Mouse (Mus musculus): ENCODE data around the gene Elp5.
A peak's percentile ranks its signal among the peaks of the same experiment; 100 is the strongest.

Gene Elp5

DNA sequence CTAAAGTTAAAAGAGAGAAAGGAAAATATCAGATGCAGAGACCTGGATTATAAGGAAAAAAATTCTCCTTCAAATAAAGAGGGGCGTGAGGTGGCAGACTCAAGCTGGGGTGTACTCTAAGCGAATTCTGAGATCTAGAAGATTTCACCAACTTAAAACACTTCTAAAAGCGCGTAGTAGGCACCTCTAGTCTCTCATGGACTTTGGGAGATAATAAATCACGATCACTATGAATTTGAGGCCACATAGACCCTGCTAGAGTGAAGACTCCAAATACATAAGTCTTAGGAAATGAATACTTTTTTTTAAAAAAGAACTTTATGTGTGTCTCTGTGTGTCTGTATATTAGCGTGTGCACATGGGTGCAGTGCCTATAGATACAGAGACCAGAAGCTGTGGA lies 33.4 kb upstream of the Elp5 start:
- DNase-seq (ENCODE audit: low spot score in 2 of 2), result no peak

GRCm38 (mm10) chr11:70014880-70015558 lies 32.7 kb upstream of the Elp5 start, which contains the start of gene Acadvl:
Gene Acadvl (minus strand): TSS chr11:70015411.
- DNase-seq (ENCODE audit: low spot score in 2 of 2), result peak; percentile 79 to 92

DNA sequence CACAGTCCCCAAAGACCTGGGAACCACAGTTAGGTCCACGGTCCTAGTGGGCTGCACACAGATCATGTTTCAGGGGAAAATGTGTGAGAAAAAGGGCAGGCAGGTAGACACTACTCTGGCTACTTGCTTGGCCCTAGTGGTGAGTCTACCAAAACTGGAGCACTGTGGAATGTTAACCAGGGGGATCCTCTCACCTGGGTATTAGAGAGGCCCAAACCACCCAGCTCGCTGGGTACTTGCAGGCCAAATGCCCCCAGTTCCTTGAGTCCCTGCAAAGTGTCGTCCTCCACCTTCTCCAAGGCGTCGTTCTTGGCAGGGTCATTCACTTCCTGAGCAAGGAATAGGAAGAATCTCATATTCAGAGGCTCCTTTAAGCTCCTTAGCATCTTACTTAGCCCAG lies 31.7 kb upstream of the Elp5 start:
- DNase-seq (ENCODE audit: low spot score in 2 of 2), result no peak

DNA sequence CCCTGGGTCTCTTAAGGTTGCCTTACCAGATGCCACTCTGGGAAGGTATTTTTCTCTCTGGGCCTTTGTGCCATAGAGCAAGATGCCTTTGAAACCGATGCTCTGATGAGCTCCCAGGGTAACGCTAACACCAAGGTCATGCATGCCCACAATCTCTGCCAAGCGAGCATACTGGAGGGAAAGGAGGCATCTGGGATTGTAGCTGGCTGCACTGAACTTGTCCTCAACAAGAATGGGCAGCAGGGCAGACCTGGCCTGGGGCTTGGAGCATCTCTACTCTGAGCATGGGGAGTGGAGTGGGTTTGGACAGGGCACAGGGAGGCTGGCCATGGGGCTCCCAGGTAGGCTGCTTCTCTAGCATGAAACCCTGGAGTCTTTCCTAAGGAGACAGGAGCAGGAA lies 31.1 kb upstream of the Elp5 start:
- DNase-seq (ENCODE audit: low spot score in 2 of 2), result no peak

DNA sequence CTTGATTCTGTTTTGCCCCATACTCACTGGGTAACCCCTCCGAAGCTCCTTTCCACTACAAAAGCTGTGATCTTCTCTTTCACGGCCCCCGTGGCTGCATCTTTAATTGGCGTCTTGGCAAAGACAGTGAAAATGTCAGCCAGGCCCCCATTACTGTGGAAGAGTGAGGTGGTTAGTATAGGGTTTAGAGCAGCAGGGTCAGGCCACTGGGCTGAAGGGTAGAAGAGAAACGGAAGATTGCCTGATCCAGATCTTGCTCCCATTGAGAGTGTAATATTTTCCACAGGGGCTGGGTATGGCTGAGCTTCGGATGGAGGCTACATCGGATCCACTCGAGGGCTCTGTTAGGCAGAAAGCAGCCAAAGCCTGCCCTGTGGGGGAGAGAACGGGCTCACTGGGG lies 30.6 kb upstream of the Elp5 start:
- DNase-seq (ENCODE audit: low spot score in 2 of 2), result no peak

DNA sequence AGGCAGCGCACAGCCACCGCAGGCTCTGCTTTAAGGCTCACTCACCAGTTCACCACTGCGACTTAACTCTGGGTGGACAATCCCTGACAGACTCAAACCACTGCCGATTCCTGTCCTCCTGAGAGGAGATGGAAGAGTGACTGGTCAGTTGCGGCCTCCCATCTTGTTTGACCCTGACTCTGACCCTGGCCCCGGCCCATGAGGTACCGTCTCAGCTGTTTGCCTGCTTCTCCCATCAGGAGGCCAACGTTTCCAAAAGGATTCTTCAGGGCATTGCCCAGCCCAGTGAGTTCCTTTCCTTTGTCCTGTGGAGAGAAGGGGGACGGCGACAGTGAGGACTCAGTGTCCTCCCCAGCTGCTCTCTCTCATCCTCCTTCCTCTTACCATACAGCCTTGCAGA lies 28.6 kb upstream of the Elp5 start:
- DNase-seq (ENCODE audit: low spot score in 2 of 2), result no peak

GRCm38 (mm10) chr11:70010548-70010947 lies 28.2 kb upstream of the Elp5 start:
- no peak for DNase-seq (ENCODE audit: low spot score in 2 of 2)

- DNase-seq (ENCODE audit: low spot score in 2 of 2), result no peak
Observed at GRCm38 (mm10) chr11:70010033-70010432, 27.7 kb upstream of the Elp5 start.

DNA sequence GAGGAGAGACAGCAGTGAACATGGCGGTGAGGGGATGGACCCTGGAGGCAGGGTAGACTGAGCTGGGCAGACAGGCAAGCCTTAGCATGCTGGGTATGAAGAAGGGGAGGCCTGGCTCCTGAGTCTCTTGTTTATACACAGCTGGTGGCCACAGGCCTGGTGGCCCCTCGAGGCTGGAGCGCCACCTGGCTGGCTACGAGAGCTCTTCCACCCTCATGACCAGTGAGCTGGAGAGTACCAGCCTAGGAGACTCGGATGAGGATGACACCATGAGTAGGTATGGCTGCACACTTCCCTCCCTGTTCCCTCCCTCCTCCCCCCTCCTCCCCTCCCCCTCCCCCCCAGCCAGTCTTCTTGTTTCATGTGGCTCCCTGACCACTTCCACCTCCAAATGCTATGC lies 23.2 kb upstream of the Elp5 start:
- DNase-seq (ENCODE audit: low spot score in 2 of 2), result peak in 1 of 2 experiments; percentile 52

GRCm38 (mm10) chr11:70002471-70002870 lies 20.2 kb upstream of the Elp5 start:
- no peak for DNase-seq (ENCODE audit: low spot score in 2 of 2)

GRCm38 (mm10) chr11:70001865-70002264 lies 19.5 kb upstream of the Elp5 start:
- DNase-seq (ENCODE audit: low spot score in 2 of 2), result peak in 1 of 2 experiments; percentile 80

- DNase-seq (ENCODE audit: low spot score in 2 of 2), result no peak
Observed at GRCm38 (mm10) chr11:70001159-70001558, 18.8 kb upstream of the Elp5 start.

DNA sequence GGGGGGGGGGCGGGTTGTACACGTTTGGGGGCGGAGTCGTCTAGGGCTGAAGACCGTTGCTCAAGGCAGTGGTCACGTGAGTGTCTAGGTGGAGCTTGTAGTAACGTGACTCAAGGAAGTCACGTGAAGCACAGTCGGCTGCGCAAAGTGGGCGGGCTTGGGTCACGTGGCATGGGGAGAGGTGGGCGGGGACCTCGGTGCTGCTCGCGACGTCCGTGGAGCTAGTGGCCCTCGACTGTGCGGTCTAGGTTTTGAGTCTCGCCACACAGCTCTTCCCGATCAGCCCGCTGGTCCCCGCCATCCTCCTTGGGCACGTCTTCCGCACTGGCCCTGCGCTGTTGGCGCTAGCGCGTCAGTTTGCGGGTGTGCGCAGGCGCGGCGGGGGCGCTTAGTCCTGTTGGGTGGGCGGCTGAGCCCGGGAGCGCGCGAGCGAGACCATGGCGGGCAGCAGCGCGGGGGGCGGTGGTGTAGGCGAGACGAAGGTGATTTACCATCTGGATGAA lies 18.1 kb upstream of the Elp5 start, which contains the start of gene Dvl2:
Gene Dvl2 (plus strand): TSS at position 200 of the 503 bp plus-strand sequence.
- peak; percentile 73 to 92 for DNase-seq (ENCODE audit: low spot score in 2 of 2)

GRCm38 (mm10) chr11:69999666-70000065 lies 17.3 kb upstream of the Elp5 start:
- no peak for DNase-seq (ENCODE audit: low spot score in 2 of 2)

GRCm38 (mm10) chr11:69998567-69999491 lies 16.5 kb upstream of the Elp5 start:
- no peak for DNase-seq (ENCODE audit: low spot score in 2 of 2)

DNA sequence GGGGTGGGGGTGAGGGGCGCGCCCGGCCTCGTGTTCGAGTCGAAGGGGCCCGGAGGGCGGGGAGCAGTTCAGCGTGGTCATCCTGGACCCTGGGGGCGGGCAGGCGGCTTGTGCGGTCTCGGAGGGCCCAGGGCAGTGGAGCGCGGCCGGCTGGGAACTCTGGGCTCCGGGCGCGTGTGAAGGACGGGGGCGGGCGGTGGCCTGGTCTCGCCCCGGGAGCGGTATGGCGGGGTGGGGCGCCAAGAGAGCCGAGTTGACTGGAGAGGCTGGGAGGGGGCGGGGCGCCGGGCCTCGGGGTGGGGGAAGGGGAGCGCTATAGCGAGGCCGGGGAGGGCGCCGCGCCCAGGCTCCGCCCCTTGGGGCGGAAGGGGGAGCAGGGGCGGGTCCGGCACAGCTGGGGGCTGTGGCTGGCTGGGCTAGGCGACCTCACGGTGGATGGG lies 14.8 kb upstream of the Elp5 start:
- peak; percentile 84 to 94 for DNase-seq (ENCODE audit: low spot score in 2 of 2)

GRCm38 (mm10) chr11:69996161-69997061 lies 14.1 kb upstream of the Elp5 start:
- peak; percentile 68 to 75 for DNase-seq (ENCODE audit: low spot score in 2 of 2)

GRCm38 (mm10) chr11:69995391-69995960 lies 13.2 kb upstream of the Elp5 start, which contains the start of gene Phf23:
Gene Phf23 (plus strand): TSS chr11:69995777.
- peak; percentile 89 to 96 for DNase-seq (ENCODE audit: low spot score in 2 of 2)

GRCm38 (mm10) chr11:69994401-69995090 lies 12.2 kb upstream of the Elp5 start:
- no peak for DNase-seq (ENCODE audit: low spot score in 2 of 2)

- no peak for DNase-seq (ENCODE audit: low spot score in 2 of 2)
Observed at GRCm38 (mm10) chr11:69992932-69993331, 10.6 kb upstream of the Elp5 start.

Data from spleen, postnatal 10 days (tissue).